Mouse (Mus musculus) liver, adult (tissue): Measurements from ENCODE around the gene Cdk14.

ENCODE experiments used
- GATA4 ChIP-seq: IDR thresholded peaks from 2 replicates; pipeline ENCODE4 v1.6.1; 2014; ENCODE audit warnings: mild to moderate bottlenecking, low read length; ENCODE audit not compliant: insufficient replicate concordance

The Cdk14 gene

GRCm38 (mm10) chr5:5116775-5117522 lies 303.2 kb downstream of the Cdk14 start:
- no peak for TF ChIP-seq GATA4

GRCm38 (mm10) chr5:5115546-5115945 lies 304.6 kb downstream of the Cdk14 start:
- no peak for TF ChIP-seq GATA4

GRCm38 (mm10) chr5:5109621-5110020 lies 310.5 kb downstream of the Cdk14 start:
- TF ChIP-seq GATA4, result no peak

- no peak for TF ChIP-seq GATA4
These were observed 311.1 kb downstream of the Cdk14 start for GRCm38 (mm10) chr5:5109017-5109416.

- TF ChIP-seq GATA4, result no peak
These were observed 323.7 kb downstream of the Cdk14 start for GRCm38 (mm10) chr5:5096248-5096915.

GRCm38 (mm10) chr5:5092736-5093135 lies 327.4 kb downstream of the Cdk14 start:
- TF ChIP-seq GATA4, result no peak

- no peak for TF ChIP-seq GATA4
These were observed 348.6 kb downstream of the Cdk14 start for GRCm38 (mm10) chr5:5071526-5071925.

- TF ChIP-seq GATA4, result no peak
These were observed 355.4 kb downstream of the Cdk14 start for GRCm38 (mm10) chr5:5064686-5065085.

- no peak for TF ChIP-seq GATA4
These were observed 363.8 kb downstream of the Cdk14 start for GRCm38 (mm10) chr5:5056102-5056883.

GRCm38 (mm10) chr5:5055494-5055893 lies 364.6 kb downstream of the Cdk14 start:
- TF ChIP-seq GATA4, result no peak

- TF ChIP-seq GATA4, result no peak
These were observed 365.8 kb downstream of the Cdk14 start for GRCm38 (mm10) chr5:5054270-5054669.

GRCm38 (mm10) chr5:5044326-5044725 lies 375.8 kb downstream of the Cdk14 start:
- no peak for TF ChIP-seq GATA4

- TF ChIP-seq GATA4, result no peak
These were observed 377.4 kb downstream of the Cdk14 start for GRCm38 (mm10) chr5:5042735-5043134.

- no peak for TF ChIP-seq GATA4
These were observed 378.6 kb downstream of the Cdk14 start for GRCm38 (mm10) chr5:5041480-5041879.

- TF ChIP-seq GATA4, result no peak
These were observed 380.3 kb downstream of the Cdk14 start for GRCm38 (mm10) chr5:5039700-5040284.
